Mouse (Mus musculus) gastrocnemius, adult 2 months (tissue): Measurements from ENCODE around the gene Sh2d3c. TPM values are rescaled to one million over a fixed set of nuclear protein-coding genes. Genes with fewer than 3 reads are reported as not detected.

Experiments used
- DNase-seq: peaks from one replicate; pipeline ENCODE4 v3.0.0; 2022
- H3K27ac ChIP-seq: fragments of 200-600 bp; 2 replicates; pipeline ENCODE4 v1.8.1; 2022; ENCODE audit warnings: mild to moderate bottlenecking
- H3K4me3 ChIP-seq: fragments of 200-600 bp; 2 replicates; pipeline ENCODE4 v1.8.1; 2022; ENCODE audit warnings: mild to moderate bottlenecking, moderate library complexity
- CTCF ChIP-seq: fragments of 200-600 bp; IDR thresholded peaks from 2 replicates; pipeline ENCODE4 v1.8.1; 2022; ENCODE audit warnings: antibody characterized with exemption, mild to moderate bottlenecking, moderate library complexity
- intact Hi-C: fragments of 180-260 bp; cut with DNase I; formaldehyde crosslinking; loops from one replicate; pipeline ENCODE4 v1.15.1; 2025
- total RNA-seq, 2 experiments: library from RNA; stranded (reverse); gene quantifications; 2 replicates each; pipeline ENCODE4 v1.2.3; 2021

The Sh2d3c gene
- total RNA-seq, 2 experiments from 2014 or later = 4.4 to 12.0 TPM

- no peak overlapping the region for H3K27ac ChIP-seq
- no peak for DNase-seq
- no peak for TF ChIP-seq CTCF
- H3K4me3 ChIP-seq = peak overlapping the region; percentile 31; the same call in 1 of the 2 replicates
- intact Hi-C loops = no loop called here
These were observed 30.8 kb downstream of the Sh2d3c start for GRCm38 (mm10) chr2:32751665-32752033.

DNA sequence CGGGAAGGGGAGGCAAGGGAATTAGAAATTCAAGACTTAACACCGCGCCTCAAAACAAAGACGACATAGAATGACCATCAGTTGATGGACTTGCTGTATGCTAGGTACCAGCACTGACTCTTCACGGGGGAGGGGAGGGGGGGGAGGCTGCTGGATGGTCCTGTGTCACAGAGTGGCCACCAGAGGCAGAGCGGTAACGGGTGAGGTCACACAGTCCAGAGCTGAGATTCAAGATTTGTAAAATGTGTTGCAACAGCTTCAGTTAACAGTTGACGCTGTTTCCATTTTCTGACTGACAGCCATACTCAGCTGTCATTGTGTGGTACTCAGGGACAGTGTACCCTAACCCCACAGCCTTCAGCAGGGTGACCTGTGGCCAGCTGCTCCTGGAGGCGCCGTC lies 31.3 kb downstream of the Sh2d3c start:
- Histone ChIP-seq H3K4me3 (no peak overlapping the region), H3K27ac (no peak overlapping the region)
- TF ChIP-seq CTCF = no peak
- DNase-seq = no peak
- intact Hi-C loops = no loop called here

DNA sequence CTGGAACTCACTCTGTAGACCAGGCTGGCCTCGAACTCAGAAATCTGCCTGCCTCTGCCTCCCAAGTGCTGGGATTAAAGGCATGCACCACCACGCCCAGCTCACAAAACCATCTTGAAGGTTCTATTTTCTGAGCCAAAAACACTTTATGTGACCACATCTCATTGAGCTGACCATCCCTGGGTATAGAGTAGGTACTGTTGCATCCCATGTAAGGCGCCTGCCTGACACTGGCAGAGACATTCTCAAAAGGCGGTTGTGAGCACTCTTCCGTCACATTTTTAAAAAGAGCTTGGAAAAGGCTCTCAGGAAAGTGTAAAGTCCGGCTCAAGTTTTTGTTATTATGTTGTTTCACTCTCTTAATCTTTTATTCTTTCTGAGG lies 35.8 kb downstream of the Sh2d3c start:
- Histone ChIP-seq H3K27ac (peak overlapping the region; percentile 46; the same call in 1 of the 2 replicates), H3K4me3 (peak overlapping the region; percentile 93)
- DNase-seq = no peak
- no peak for TF ChIP-seq CTCF
- intact Hi-C loops = loop anchor here (1.0 kb wide), 1 partner anchor 42 kb away; no protein-coding TSS in a partner anchor

GRCm38 (mm10) chr2:32757056-32757845 lies 36.4 kb downstream of the Sh2d3c start, which contains the start of gene Tor2a:
Gene Tor2a, plus strand, starts transcription at chr2:32757234.
- Histone ChIP-seq H3K27ac (peak within 1 kb of the TSS; percentile 90), H3K4me3 (peak within 1 kb of the TSS; percentile 93)
- peak; percentile 98 for TF ChIP-seq CTCF
- peak; percentile 98 for DNase-seq
- intact Hi-C loops = loop anchor here (1.0 kb wide), 1 partner anchor 43 kb away; no protein-coding TSS in a partner anchor

DNA sequence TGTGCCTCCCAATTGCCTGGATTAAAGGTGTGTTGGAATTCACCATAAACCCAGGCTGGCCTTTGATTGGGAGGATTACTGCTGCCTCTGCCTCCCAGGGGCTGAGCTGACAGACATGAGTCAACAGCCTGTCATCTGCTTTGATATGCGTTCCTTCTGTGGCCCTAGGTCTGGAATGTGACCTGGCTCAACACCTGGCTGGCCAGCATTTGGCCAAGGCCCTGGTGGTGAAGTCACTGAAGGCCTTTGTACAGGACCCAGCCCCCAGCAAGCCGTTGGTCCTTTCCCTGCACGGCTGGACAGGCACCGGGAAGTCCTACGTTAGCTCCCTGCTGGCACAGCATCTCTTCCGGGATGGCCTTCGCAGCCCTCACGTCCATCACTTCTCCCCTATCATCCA lies 37.6 kb downstream of the Sh2d3c start:
- TF ChIP-seq CTCF = no peak
- no peak overlapping the region for H3K4me3 ChIP-seq
- no peak for DNase-seq
- intact Hi-C loops = no loop called here
- no peak overlapping the region for H3K27ac ChIP-seq

- no peak overlapping the region for H3K4me3 ChIP-seq
- intact Hi-C loops = no loop called here
- no peak for TF ChIP-seq CTCF
- no peak for DNase-seq
- no peak overlapping the region for H3K27ac ChIP-seq
These were observed 38.1 kb downstream of the Sh2d3c start for GRCm38 (mm10) chr2:32759001-32759400.

DNA sequence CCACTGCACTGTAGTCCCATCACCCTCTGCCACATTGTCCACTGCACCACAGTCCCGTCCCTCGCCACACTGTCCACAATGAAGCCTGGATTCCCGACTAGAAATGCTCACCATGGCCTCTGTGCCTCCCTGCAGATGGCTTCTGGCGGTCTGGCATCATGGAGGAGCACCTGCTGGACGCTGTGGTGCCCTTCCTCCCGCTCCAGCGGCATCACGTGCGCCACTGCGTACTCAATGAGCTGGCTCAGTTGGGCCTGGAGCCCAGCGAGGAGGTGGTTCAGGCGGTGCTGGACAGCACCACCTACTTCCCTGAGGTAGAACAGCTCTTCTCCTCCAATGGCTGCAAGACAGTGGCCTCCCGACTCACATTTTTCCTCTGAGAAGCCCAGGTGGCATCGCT lies 40.5 kb downstream of the Sh2d3c start:
- intact Hi-C loops = no loop called here
- Histone ChIP-seq H3K27ac (no peak overlapping the region), H3K4me3 (no peak overlapping the region)
- DNase-seq = no peak
- no peak for TF ChIP-seq CTCF

DNA sequence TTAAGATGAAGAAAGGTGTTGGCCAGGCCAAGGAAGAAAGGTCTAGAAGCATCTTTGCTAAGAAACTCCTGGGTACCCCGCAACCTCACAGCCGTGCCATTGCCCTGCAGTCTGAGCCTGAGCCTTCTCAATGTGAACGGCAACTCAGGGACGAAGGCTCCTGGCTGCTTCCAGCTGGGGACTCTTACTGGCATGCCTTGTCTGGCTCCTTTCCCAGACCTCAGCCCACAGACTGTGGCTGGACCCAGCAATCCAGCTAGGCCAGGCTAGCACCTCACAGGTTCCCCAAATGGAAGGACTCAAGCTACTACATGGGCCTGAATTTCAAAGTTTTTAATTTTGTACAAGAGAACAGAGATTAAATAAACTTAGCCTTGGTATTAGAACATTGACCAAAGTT lies 41.0 kb downstream of the Sh2d3c start:
- intact Hi-C loops = no loop called here
- H3K4me3 ChIP-seq = no peak overlapping the region
- TF ChIP-seq CTCF = no peak
- H3K27ac ChIP-seq = no peak overlapping the region
- DNase-seq = no peak

DNA sequence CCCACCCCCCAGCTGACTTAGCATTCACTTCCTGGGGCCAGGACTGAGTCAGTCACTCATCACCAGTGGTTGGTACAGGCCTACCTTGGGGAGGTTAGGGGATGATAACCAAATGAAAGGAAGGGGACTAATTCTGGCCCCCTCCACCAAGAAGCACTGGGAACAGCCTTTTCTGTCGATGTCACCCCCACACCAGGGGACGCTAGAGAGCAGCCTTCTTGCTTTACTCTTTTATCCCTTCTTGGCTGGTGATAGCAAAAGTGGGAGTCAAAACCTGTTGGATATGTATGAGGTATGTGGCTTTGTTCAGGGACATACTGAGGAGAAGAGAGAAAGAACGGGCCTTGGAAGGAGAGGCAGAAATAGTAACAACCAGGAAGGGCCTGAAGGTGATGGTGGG lies 42.5 kb downstream of the Sh2d3c start:
- intact Hi-C loops = no loop called here
- H3K27ac ChIP-seq = no peak overlapping the region
- no peak for DNase-seq
- no peak for TF ChIP-seq CTCF
- no peak overlapping the region for H3K4me3 ChIP-seq

GRCm38 (mm10) chr2:32767241-32767640 lies 46.4 kb downstream of the Sh2d3c start:
- no peak for DNase-seq
- TF ChIP-seq CTCF = no peak
- intact Hi-C loops = no loop called here
- H3K27ac ChIP-seq = no peak overlapping the region
- H3K4me3 ChIP-seq = no peak overlapping the region

DNA sequence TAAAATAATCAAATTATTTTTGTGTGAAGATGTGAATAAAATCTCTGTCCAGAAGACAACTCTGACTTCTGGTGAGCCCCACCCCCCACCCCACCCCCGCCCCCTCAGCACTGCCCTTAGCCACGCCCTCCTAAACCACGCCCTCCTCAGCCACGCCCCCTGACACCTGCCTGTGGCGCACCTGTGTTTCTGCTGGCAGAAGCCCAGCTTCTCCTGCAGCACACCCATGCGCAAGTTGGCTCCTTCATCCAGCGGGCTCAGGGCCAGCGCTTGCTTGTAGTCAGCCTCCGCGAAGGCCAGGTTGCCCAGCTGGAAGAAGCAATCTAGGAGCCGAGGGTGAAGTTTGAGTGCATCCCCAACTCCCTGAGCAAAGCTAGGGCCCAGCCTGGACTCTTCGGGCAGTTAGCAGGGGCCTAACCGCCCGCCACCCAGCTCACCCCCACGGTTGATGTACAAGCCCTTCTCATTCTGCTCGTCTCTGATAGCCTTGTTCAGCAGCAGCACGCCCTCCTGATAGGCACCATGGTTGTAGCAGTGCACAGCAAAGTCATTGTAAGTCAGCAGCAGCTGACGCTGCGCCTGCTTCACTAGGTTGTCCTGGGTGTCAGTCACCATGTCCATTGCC lies 47.9 kb downstream of the Sh2d3c start:
- TF ChIP-seq CTCF = no peak
- no peak for DNase-seq
- Histone ChIP-seq H3K27ac (no peak overlapping the region), H3K4me3 (no peak overlapping the region)
- intact Hi-C loops = no loop called here

- intact Hi-C loops = no loop called here
- no peak for DNase-seq
- no peak overlapping the region for H3K4me3 ChIP-seq
- TF ChIP-seq CTCF = no peak
- no peak overlapping the region for H3K27ac ChIP-seq
These were observed 48.7 kb downstream of the Sh2d3c start for GRCm38 (mm10) chr2:32769327-32770085.

DNA sequence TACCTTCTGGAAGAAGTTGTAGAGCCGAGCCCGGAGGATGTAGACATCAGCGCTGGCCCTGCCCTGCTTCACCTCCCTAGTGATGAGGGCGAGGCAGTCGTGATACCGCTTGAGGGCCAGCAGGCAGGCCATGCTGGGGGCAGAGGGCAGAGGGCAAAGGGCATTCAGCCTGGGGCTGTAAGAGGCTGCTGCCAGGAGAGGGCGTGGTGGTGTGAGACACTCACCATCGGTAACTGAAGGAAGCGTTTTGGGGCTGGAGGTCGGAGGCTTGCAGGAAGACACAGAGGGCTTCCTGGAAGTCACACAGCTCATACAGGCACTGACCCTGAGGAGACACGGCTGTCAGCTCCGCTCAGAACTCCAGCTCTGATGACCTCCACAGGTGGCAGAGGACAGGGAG lies 51.0 kb downstream of the Sh2d3c start:
- Histone ChIP-seq H3K4me3 (no peak overlapping the region), H3K27ac (no peak overlapping the region)
- no peak for TF ChIP-seq CTCF
- intact Hi-C loops = no loop called here
- no peak for DNase-seq
